In the genomic region with DNA sequence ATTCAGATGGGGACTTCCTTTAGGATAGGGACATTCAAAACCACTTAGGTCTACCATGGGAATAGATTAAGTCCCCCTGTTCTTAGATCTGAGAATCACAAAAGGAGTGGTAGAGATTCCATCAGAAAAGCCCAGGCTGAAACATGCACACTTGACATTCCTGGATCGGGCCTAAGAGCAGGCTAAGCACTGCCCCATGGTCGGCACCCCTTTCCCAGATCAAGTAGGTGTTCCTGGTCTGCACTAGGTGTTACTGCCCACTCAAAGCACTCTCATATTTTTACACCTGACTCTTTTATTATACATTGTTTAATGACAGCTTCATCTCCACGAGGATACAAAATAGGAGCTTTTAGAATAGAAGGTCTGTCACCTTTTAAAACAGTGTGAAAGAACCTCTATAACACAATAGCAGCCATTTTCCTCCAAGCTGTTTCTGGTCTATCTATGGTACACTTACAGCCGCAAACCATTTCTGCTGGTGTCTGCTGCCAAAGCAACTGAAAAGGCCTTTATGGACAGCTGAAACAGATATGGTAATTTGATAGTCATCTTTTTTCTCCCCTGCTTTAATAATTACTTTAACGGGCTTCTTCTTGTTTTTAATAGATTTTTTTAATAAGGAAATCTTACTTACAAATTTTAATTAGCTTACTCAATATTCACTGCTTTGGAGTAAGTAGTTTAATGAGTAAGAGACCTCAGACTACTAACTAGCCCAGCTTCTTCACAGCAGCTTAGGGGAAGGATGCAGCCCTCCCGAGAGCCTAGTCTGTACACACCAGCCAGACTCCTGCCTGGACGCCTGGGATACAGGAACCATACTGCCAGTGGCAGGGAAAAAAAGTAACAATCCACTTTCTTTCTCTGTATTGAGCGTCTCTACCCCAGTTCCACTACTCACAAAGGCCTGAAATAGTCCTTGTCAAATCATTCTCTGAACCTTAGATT, we compare ENCODE assay signal across 14 mouse cellular contexts.
DNase-seq lines count a peak whose midpoint lies in the region; ATAC-seq and TF ChIP-seq lines count a peak whose summit lies in the region.
"Had no signal": no experiment of that assay in that cellular context is flagged by ENCODE, and none has a peak within 500 bp of the region (broad histone marks: within the 10 kb centered on the region; RNA-seq: fewer than 3 reads in every experiment).

No protein-coding gene starts in this region.

- H3K36me3 ChIP-seq in hindbrain, embryonic 15.5 days, result no peaks in the 10 kb centered on the region
- H3K36me3 ChIP-seq in hindbrain, embryonic 10.5 days, result peaks cover 24% of the 10 kb centered on the region; the same call in 1 of the 2 replicates
- no peaks in the 10 kb centered on the region for H3K36me3 ChIP-seq in lung, postnatal 0 days (ENCODE audit: insufficient read depth, low read length)
- H3K36me3 ChIP-seq: liver, embryonic 12.5 days had no signal

- H3K9ac ChIP-seq in hindbrain, embryonic 15.5 days, result no peak overlapping the region
- H3K9ac ChIP-seq in lung, postnatal 0 days (replicated peaks; ENCODE audit: low read depth), result no peak overlapping the region
- H3K9ac ChIP-seq: liver, embryonic 12.5 days had no signal

- no peak for DNase-seq in hindbrain, embryonic 10.5 days (ENCODE audit: low spot score)
- DNase-seq in ZHBTc4 (ENCODE audit: low read depth, low spot score), result peak; percentile 9
- peak; percentile 83 for DNase-seq in brain, embryonic 14.5 days (ENCODE audit: low read depth)
- DNase-seq in lung, postnatal 0 days (ENCODE audit: low spot score), result peak; percentile 44
- no peak for DNase-seq in cerebellum, postnatal 4 days (ENCODE audit: low spot score in 2 of 2)
- no peak for DNase-seq in right cerebral cortex, adult 18-20 months
- DNase-seq in thymus, postnatal 10 days (ENCODE audit: low spot score in 2 of 2), result no peak
- DNase-seq: kidney, adult 18-20 months; kidney, postnatal 10 days; retina, postnatal 1 day had no signal

- H3K27ac ChIP-seq in hindbrain, embryonic 15.5 days (replicated peaks), result peak overlapping the region; percentile 65
- no peak overlapping the region for H3K27ac ChIP-seq in hindbrain, embryonic 10.5 days
- H3K27ac ChIP-seq in lung, postnatal 0 days (ENCODE audit: low read length), result no peak overlapping the region
- H3K27ac ChIP-seq: layer of hippocampus, adult 2 months; liver, embryonic 12.5 days had no signal

- ATAC-seq in hindbrain, embryonic 15.5 days (ENCODE audit: low FRiP score, low read depth), result no peak
- ATAC-seq in lung, postnatal 0 days, result peak; percentile 70
- ATAC-seq: liver, embryonic 12.5 days had no signal

- H3K27me3 ChIP-seq in hindbrain, embryonic 15.5 days, result no peaks in the 10 kb centered on the region
- H3K27me3 ChIP-seq in hindbrain, embryonic 10.5 days (ENCODE audit: insufficient read depth, poor library complexity, severe bottlenecking), result no peaks in the 10 kb centered on the region
- H3K27me3 ChIP-seq in lung, postnatal 0 days (replicated peaks; ENCODE audit: insufficient read depth, low read length), result no peaks in the 10 kb centered on the region
- H3K27me3 ChIP-seq: liver, embryonic 12.5 days had no signal

- TF ChIP-seq CTCF in brain, embryonic 14.5 days (IDR thresholded peaks at IDR 0.05; ENCODE audit: borderline replicate concordance, extremely low read depth, insufficient read depth, insufficient read length), result no peak
- TF ChIP-seq CTCF in lung, postnatal 0 days (IDR thresholded peaks at IDR 0.05), result no peak

- peaks cover 25% of the 10 kb centered on the region for H3K4me1 ChIP-seq in hindbrain, embryonic 15.5 days (replicated peaks)
- H3K4me1 ChIP-seq in hindbrain, embryonic 10.5 days (replicated peaks), result peaks cover 4% of the 10 kb centered on the region; the same call in 1 of the 2 replicates
- no peaks in the 10 kb centered on the region for H3K4me1 ChIP-seq in lung, postnatal 0 days (ENCODE audit: insufficient read depth, low read depth, low read length)
- H3K4me1 ChIP-seq: liver, embryonic 12.5 days had no signal

- TF ChIP-seq POLR2A in brain, embryonic 14.5 days (IDR thresholded peaks at IDR 0.05; ENCODE audit: borderline replicate concordance, extremely low read depth, insufficient read depth, insufficient read length, poor library complexity, severe bottlenecking), result no peak

- no peak overlapping the region for H3K4me2 ChIP-seq in hindbrain, embryonic 15.5 days
- H3K4me2 ChIP-seq in lung, postnatal 0 days (replicated peaks; ENCODE audit: low read depth, low read length), result no peak overlapping the region
- H3K4me2 ChIP-seq: liver, embryonic 12.5 days had no signal

- no peaks in the 10 kb centered on the region for H3K9me3 ChIP-seq in hindbrain, embryonic 15.5 days
- H3K9me3 ChIP-seq in hindbrain, embryonic 10.5 days, result no peaks in the 10 kb centered on the region
- H3K9me3 ChIP-seq in lung, postnatal 0 days (ENCODE audit: low read length), result no peaks in the 10 kb centered on the region
- H3K9me3 ChIP-seq: liver, embryonic 12.5 days had no signal

- 57% methylated on average over 8 of the region's 8 CpGs for WGBS in hindbrain, embryonic 15.5 days
- WGBS in hindbrain, embryonic 10.5 days, result 81% methylated on average over 8 of the region's 8 CpGs
- 67% methylated on average over 8 of the region's 8 CpGs for WGBS in lung, postnatal 0 days

- TF ChIP-seq EP300 in lung, postnatal 0 days (IDR thresholded peaks at IDR 0.05), result no peak

- H3K4me3 ChIP-seq in hindbrain, embryonic 15.5 days, result no peak overlapping the region
- H3K4me3 ChIP-seq in hindbrain, embryonic 10.5 days, result no peak overlapping the region
- no peak overlapping the region for H3K4me3 ChIP-seq in lung, postnatal 0 days (ENCODE audit: low read depth, low read length)
- H3K4me3 ChIP-seq: erythroblast, embryonic 14.5 days; layer of hippocampus, adult 2 months; liver, embryonic 12.5 days had no signal

Comparison
In these comparisons a context has a peak if more than half of its experiments do, and no peak if none do; other contexts are left out.
1. DNase-seq: peak in ZHBTc4 (single experiment), brain, embryonic 14.5 days (single experiment) and lung, postnatal 0 days (single experiment); none in hindbrain, embryonic 10.5 days (single experiment), cerebellum, postnatal 4 days (0 of 2), right cerebral cortex, adult 18-20 months (single experiment) and thymus, postnatal 10 days (0 of 2).